Mouse (Mus musculus) MEL (cell line): ENCODE results near the gene Prss21. TPM values are rescaled to one million over a fixed set of nuclear protein-coding genes. Genes with fewer than 3 reads are reported as not detected.

ENCODE experiments used
- DNase-seq: peaks from one replicate; pipeline ENCODE4 v3.0.0; 2011; ENCODE audit warnings: low read depth, low spot score
- H3K27ac ChIP-seq: 2 replicates; pipeline ENCODE4 v1.5.1; 2012; ENCODE audit warnings: low read depth, mild to moderate bottlenecking, control low read depth, low read length, moderate library complexity; ENCODE audit not compliant: control insufficient read depth
- H3K27me3 ChIP-seq, 2 experiments: fragments of 150-350 bp in 1 of 2; sonication (generic) in 1 of 2; 2 replicates each; pipeline ENCODE4 v1.6.1; 2012; ENCODE audit warnings: low read length in 2 of 2, mild to moderate bottlenecking in 2 of 2, improper control_type of control experiment in 1 of 2, moderate library complexity in 1 of 2; ENCODE audit not compliant: insufficient read depth in 2 of 2, control insufficient read depth in 1 of 2
- H3K36me3 ChIP-seq, 2 experiments: 2 replicates each; pipeline ENCODE4 v1.6.1; 2012 to 2014; ENCODE audit warnings: low read length in 2 of 2, improper control_type of control experiment in 1 of 2, inconsistent platforms in 1 of 2, mild to moderate bottlenecking in 1 of 2; ENCODE audit not compliant: insufficient read depth in 2 of 2, control insufficient read depth in 1 of 2
- H3K4me1 ChIP-seq, 2 experiments: fragments of 150-350 bp in 1 of 2; sonication (generic) in 1 of 2; 2 replicates each; pipeline ENCODE4 v1.6.1; 2012; ENCODE audit warnings: low read length in 2 of 2, improper control_type of control experiment in 1 of 2, mild to moderate bottlenecking in 1 of 2; ENCODE audit not compliant: insufficient read depth in 2 of 2, control insufficient read depth in 1 of 2
- H3K4me3 ChIP-seq, 2 experiments: fragments of 150-350 bp in 1 of 2; sonication (generic) in 1 of 2; 2 replicates each; pipeline ENCODE4 v1.5.1; 2012; ENCODE audit warnings: low read depth in 2 of 2, low read length in 2 of 2, mild to moderate bottlenecking in 2 of 2, moderate library complexity in 2 of 2, control low read depth in 1 of 2, improper control_type of control experiment in 1 of 2; ENCODE audit not compliant: control insufficient read depth in 1 of 2, insufficient read depth in 1 of 2
- H3K79me2 ChIP-seq: 2 replicates; pipeline ENCODE4 v1.6.1; 2012; ENCODE audit warnings: mild to moderate bottlenecking, low read length, moderate library complexity; ENCODE audit not compliant: control insufficient read depth, poor library complexity, insufficient read depth
- H3K9ac ChIP-seq: 2 replicates; pipeline ENCODE4 v1.6.1; 2012; ENCODE audit warnings: low read depth, mild to moderate bottlenecking, control low read depth, low read length, moderate library complexity; ENCODE audit not compliant: control insufficient read depth, poor library complexity, severe bottlenecking
- H3K9me3 ChIP-seq: fragments of 150-350 bp; sonication (generic); replicated peaks from 2 replicates; pipeline ENCODE4 v1.6.1; 2012; ENCODE audit warnings: mild to moderate bottlenecking, low read length, improper control_type of control experiment, moderate library complexity; ENCODE audit not compliant: insufficient read depth
- BHLHE40 ChIP-seq: IDR thresholded peaks from 2 replicates; pipeline ENCODE4 v1.6.1; 2012; ENCODE audit warnings: low read depth, mild to moderate bottlenecking, inconsistent platforms, low read length, improper control_type of control experiment, borderline replicate concordance
- CHD2 ChIP-seq: IDR thresholded peaks from 2 replicates; pipeline ENCODE4 v1.6.1; 2011; ENCODE audit warnings: low read length, improper control_type of control experiment
- CTCF ChIP-seq, 3 experiments: IDR thresholded peaks in 2 of 3; conservative IDR thresholded peaks in 1 of 3; 2 replicates each; pipeline ENCODE4 v1.5.1; 2011 to 2012; ENCODE audit warnings: low read length in 3 of 3, low read depth in 2 of 3, mild to moderate bottlenecking in 2 of 3, improper control_type of control experiment in 1 of 3, inconsistent platforms in 1 of 3, mixed read lengths in 1 of 3, moderate library complexity in 1 of 3; ENCODE audit not compliant: control insufficient read depth in 1 of 3, insufficient read depth in 1 of 3, poor library complexity in 1 of 3, severe bottlenecking in 1 of 3
- ELF1 ChIP-seq: IDR thresholded peaks from 2 replicates; pipeline ENCODE4 v1.6.1; 2014; ENCODE audit warnings: low read depth, mild to moderate bottlenecking, inconsistent platforms, low read length, improper control_type of control experiment, moderate library complexity
- GATA1 ChIP-seq: IDR thresholded peaks from 2 replicates; pipeline ENCODE4 v1.6.1; 2011; ENCODE audit warnings: low read depth, low read length, improper control_type of control experiment
- JUND ChIP-seq: IDR thresholded peaks from 2 replicates; pipeline ENCODE4 v1.6.1; 2011; ENCODE audit warnings: low read depth, mild to moderate bottlenecking, improper control_type of control experiment, low read length
- KAT2A ChIP-seq: conservative IDR thresholded peaks from 2 replicates; pipeline ENCODE4 v1.6.1; 2012; ENCODE audit warnings: low read depth, low read length, improper control_type of control experiment, inconsistent platforms
- MYC ChIP-seq: IDR thresholded peaks from 2 replicates; pipeline ENCODE4 v1.6.1; 2011; ENCODE audit warnings: low read depth, mild to moderate bottlenecking, low read length, improper control_type of control experiment, moderate library complexity
- NELFE ChIP-seq: IDR thresholded peaks from 2 replicates; pipeline ENCODE4 v1.6.1; 2011; ENCODE audit warnings: low read depth, low read length, improper control_type of control experiment
- POLR2AphosphoS2 ChIP-seq: IDR thresholded peaks from 2 replicates; pipeline ENCODE4 v1.6.1; 2011; ENCODE audit warnings: low read length, improper control_type of control experiment
- RAD21 ChIP-seq: IDR thresholded peaks from 2 replicates; pipeline ENCODE4 v1.6.1; 2011; ENCODE audit warnings: mild to moderate bottlenecking, low read depth, low read length, improper control_type of control experiment
- SMC3 ChIP-seq: IDR thresholded peaks from 2 replicates; pipeline ENCODE4 v1.6.1; 2011; ENCODE audit warnings: low read depth, low read length, improper control_type of control experiment
- TAL1 ChIP-seq: IDR thresholded peaks from 2 replicates; pipeline ENCODE4 v1.6.1; 2012; ENCODE audit warnings: mild to moderate bottlenecking, inconsistent platforms, low read length, moderate library complexity, mixed read lengths
- TBP ChIP-seq: IDR thresholded peaks from 2 replicates; pipeline ENCODE4 v1.8.0; 2011; ENCODE audit warnings: low read depth, low read length, improper control_type of control experiment
- TCF12 ChIP-seq: IDR thresholded peaks from 2 replicates; pipeline ENCODE4 v1.6.1; 2014; ENCODE audit warnings: low read depth, mild to moderate bottlenecking, inconsistent platforms, low read length, improper control_type of control experiment, moderate library complexity
- UBTF ChIP-seq: IDR thresholded peaks from 2 replicates; pipeline ENCODE4 v1.6.1; 2012; ENCODE audit warnings: low read depth, mild to moderate bottlenecking, inconsistent platforms, low read length, improper control_type of control experiment, moderate library complexity, borderline replicate concordance; ENCODE audit not compliant: insufficient read depth
- USF1 ChIP-seq: IDR thresholded peaks from 2 replicates; pipeline ENCODE4 v1.6.1; 2014; ENCODE audit warnings: low read depth, mild to moderate bottlenecking, inconsistent platforms, low read length, improper control_type of control experiment, moderate library complexity
- ZC3H11A ChIP-seq: IDR thresholded peaks from 2 replicates; pipeline ENCODE4 v1.6.1; 2012; ENCODE audit warnings: low read depth, mild to moderate bottlenecking, inconsistent platforms, low read length, improper control_type of control experiment
- ZKSCAN1 ChIP-seq: IDR thresholded peaks from 2 replicates; pipeline ENCODE4 v1.6.1; 2012; ENCODE audit warnings: low read depth, mild to moderate bottlenecking, inconsistent platforms, low read length, improper control_type of control experiment, moderate library complexity
- polyA plus RNA-seq, 2 experiments: library from polyadenylated mRNA; stranded (reverse) in 1 of 2; unstranded in 1 of 2; fragments of >175 nt in 1 of 2; fragments of >200 nt in 1 of 2; gene quantifications; 2 replicates each; pipeline versions ENCODE4 v1.2.1 to v1.2.4; 2012; ENCODE audit warnings: low replicate concordance in 2 of 2, low read depth in 1 of 2; ENCODE audit not compliant: insufficient read length in 2 of 2, insufficient read depth in 1 of 2, missing spikeins in 1 of 2
- total RNA-seq: library from RNA; depleted of rRNA; stranded (reverse); fragments of 300-350 nt; gene quantifications from 2 replicates; pipeline ENCODE4 v1.2.3, GENCODE M21; 2012

Gene Prss21
- total and polyA plus RNA-seq, 3 experiments, result not detected

- no peak for TF ChIP-seq UBTF
- TF ChIP-seq RAD21, result peak; percentile 26
- TF ChIP-seq CTCF (IDR thresholded peaks at IDR 0.05 in 2 of 3, conservative IDR thresholded peaks at IDR 0.05 in 1 of 3; ENCODE audit: control insufficient read depth in 1 of 3, insufficient read depth in 1 of 3, low read depth in 2 of 3, low read length in 3 of 3, poor library complexity in 1 of 3, severe bottlenecking in 1 of 3), result peak; percentile 76 to 85 (median 79)
- no peak for TF ChIP-seq ZC3H11A
- TF ChIP-seq USF1, result peak; percentile 89
- no peak for TF ChIP-seq TAL1
- TF ChIP-seq NELFE, result peak; percentile 60
- TF ChIP-seq ZKSCAN1, result no peak
- peak; percentile 36; the same call in 1 of the 2 replicates for TF ChIP-seq GATA1
- peak; percentile 73; the same call in 1 of the 2 replicates for TF ChIP-seq MYC
- no peak for TF ChIP-seq CHD2
- TF ChIP-seq POLR2AphosphoS2, result no peak
- peak; percentile 69 for TF ChIP-seq BHLHE40
- no peak; the same call in 1 of the 2 replicates for TF ChIP-seq TBP
- no peak for TF ChIP-seq JUND
Measured at GRCm38 (mm10) chr17:23843812-23844273, 24.0 kb upstream of the Prss21 start, which contains the start of the genes Prss32 and Prss41 (continued).

DNA sequence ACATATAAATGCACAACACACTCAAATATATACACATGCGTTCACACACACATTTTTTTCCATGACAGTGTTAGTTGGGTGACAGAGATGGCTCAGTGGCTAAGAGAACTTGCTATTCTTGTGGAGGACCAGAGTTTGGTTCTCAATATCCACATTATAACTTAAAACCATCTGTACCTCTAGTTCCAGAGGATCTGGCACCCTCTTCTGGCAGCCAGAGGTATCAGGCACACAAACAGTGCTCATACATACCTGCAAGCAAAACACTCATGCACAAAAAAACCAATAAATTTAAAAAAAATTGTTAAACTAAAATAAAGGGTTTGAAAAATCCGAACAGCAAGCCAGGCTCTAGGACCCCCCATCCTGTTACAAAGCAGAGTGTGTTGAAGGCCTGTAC, 17.8 kb upstream of the Prss21 start:
- TF ChIP-seq RAD21, result peak; percentile 34
- no peak for TF ChIP-seq ELF1
- TF ChIP-seq SMC3, result peak; percentile 18; the same call in 1 of the 2 replicates
- no peak for TF ChIP-seq TCF12
- TF ChIP-seq CTCF (IDR thresholded peaks at IDR 0.05 in 2 of 3, conservative IDR thresholded peaks at IDR 0.05 in 1 of 3; ENCODE audit: control insufficient read depth in 1 of 3, insufficient read depth in 1 of 3, low read depth in 2 of 3, low read length in 3 of 3, poor library complexity in 1 of 3, severe bottlenecking in 1 of 3), result peak; percentile 32 to 50 (median 43); a peak in 5 of 6 replicates
- no peak for TF ChIP-seq KAT2A
- TF ChIP-seq, all 39 proteins: peak for 3
- peak; percentile 61 for DNase-seq
- no peaks in the 10 kb centered on the region for H3K79me2 ChIP-seq
- peaks cover 2 to 4% of the 10 kb centered on the region in 2 experiments for H3K4me1 ChIP-seq
- peaks cover 0 to 2% of the 10 kb centered on the region in 2 experiments; a peak in 2 of 4 replicates for H3K36me3 ChIP-seq
- H3K27ac ChIP-seq, result no peak overlapping the region
- no peaks in the 10 kb centered on the region for H3K9me3 ChIP-seq
- H3K9ac ChIP-seq, result no peak overlapping the region
- H3K4me3 ChIP-seq, result no peak overlapping the region
- H3K27me3 ChIP-seq, result no peaks in the 10 kb centered on the region
